Mouse (Mus musculus): ENCODE data around the gene Olfr1443. TPM values are rescaled to one million over a fixed set of nuclear protein-coding genes. Genes with fewer than 3 reads are reported as not detected.
"Not testable (repeated sequence)": the region's sequence is repeated elsewhere in the genome, so short reads cannot be mapped to it uniquely, and the experiment has no call there.

The Olfr1443 gene
- polyA plus RNA-seq, 1 experiment from 2014 or later: not detected

DNA sequence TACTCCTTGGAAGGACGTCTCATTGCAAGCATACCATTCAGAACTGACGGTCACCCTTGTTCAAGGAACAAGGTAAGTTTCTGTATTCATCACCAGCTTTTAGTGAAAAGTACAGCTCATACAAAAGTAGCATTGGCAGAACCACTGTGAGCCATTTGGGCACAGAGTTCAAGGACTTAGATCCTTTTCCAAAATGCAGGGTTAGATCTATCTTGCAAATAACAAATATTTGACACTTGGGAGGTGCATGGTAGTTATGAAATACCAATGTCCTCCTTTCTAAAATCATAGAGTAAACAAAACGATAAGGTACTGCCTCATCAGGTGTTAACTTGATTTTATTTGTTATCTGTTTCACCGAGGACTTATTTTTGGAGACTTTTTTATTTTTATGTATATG, 6.9 kb upstream of the Olfr1443 start:
- Histone ChIP-seq H3K4me1 (replicated peaks; ENCODE audit: control insufficient read depth, insufficient read depth, low read length) (no peaks in the 10 kb centered on the region), H3K27me3 (ENCODE audit: control insufficient read depth, insufficient read depth, low read length) (no peaks in the 10 kb centered on the region), H3K4me2 (replicated peaks) (no peak overlapping the region), H3K9me3 (ENCODE audit: control insufficient read depth, low read length) (no peaks in the 10 kb centered on the region), H3K36me3 (replicated peaks; ENCODE audit: control insufficient read depth, insufficient read depth) (no peaks in the 10 kb centered on the region), H3K9ac (no peak overlapping the region), H3K27ac (no peak overlapping the region), H3K4me3 (replicated peaks; ENCODE audit: low read length) (no peak overlapping the region)
- ATAC-seq (ENCODE audit: low FRiP score): no peak
- no peak for DNase-seq (ENCODE audit: low spot score)
- 84% methylated on average over 4 of the region's 4 CpGs for WGBS

DNA sequence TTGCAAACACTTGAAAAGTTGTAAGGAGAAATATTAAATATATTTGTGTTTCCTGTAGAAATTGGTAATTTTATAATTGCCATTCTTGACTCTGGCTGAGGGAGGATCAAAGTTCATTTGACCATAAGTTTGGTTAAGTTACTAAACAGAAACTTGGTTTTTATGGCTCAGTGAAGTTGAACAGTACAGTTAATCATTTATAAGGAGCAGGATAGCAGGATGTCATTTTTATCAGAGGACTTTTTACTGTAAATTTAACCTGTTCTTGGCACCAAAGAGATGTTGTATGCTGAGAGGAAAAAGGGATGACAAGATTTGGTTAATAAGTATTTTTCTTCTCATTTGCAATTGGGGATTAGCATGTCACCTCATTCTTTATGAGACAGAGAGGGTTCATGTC, 6.7 kb downstream of the Olfr1443 start:
- DNase-seq (ENCODE audit: low spot score) (no peak), ATAC-seq (ENCODE audit: low FRiP score) (no peak)
- no peaks in the 10 kb centered on the region for H3K36me3 ChIP-seq (replicated peaks; ENCODE audit: control insufficient read depth, insufficient read depth)
- no peak overlapping the region for H3K9ac ChIP-seq
- no peaks in the 10 kb centered on the region for H3K9me3 ChIP-seq (ENCODE audit: control insufficient read depth, low read length)
- H3K4me1 ChIP-seq (replicated peaks; ENCODE audit: control insufficient read depth, insufficient read depth, low read length): no peaks in the 10 kb centered on the region
- H3K27ac ChIP-seq: no peak overlapping the region
- no peaks in the 10 kb centered on the region for H3K27me3 ChIP-seq (ENCODE audit: control insufficient read depth, insufficient read depth, low read length)
- H3K4me2 ChIP-seq (replicated peaks): no peak overlapping the region
- H3K4me3 ChIP-seq (replicated peaks; ENCODE audit: low read length): no peak overlapping the region

DNA sequence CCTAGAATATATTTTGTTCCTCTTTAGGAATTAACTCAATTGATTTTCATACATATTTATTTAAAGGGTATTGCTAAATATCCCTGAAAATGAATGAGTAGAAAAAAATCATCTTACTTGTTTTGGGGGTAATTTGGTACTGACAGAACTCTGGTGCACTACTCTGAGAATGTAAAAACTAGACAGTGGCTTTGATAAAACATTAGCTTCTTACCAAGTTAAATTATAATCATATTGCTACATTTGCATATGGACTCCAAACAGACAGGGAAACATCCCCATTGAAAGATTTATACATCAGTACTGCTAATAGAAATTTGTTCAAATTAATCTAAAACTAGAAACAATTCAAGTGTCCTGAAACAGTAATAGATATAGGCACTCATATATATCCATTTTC, 7.3 kb downstream of the Olfr1443 start:
- Histone ChIP-seq H3K36me3 (replicated peaks; ENCODE audit: control insufficient read depth, insufficient read depth) (no peaks in the 10 kb centered on the region), H3K9me3 (ENCODE audit: control insufficient read depth, low read length) (no peaks in the 10 kb centered on the region), H3K4me1 (replicated peaks; ENCODE audit: control insufficient read depth, insufficient read depth, low read length) (no peaks in the 10 kb centered on the region), H3K4me2 (replicated peaks) (no peak overlapping the region), H3K9ac (no peak overlapping the region), H3K27ac (no peak overlapping the region), H3K27me3 (ENCODE audit: control insufficient read depth, insufficient read depth, low read length) (no peaks in the 10 kb centered on the region), H3K4me3 (replicated peaks; ENCODE audit: low read length) (no peak overlapping the region)
- ATAC-seq (ENCODE audit: low FRiP score) (no peak), DNase-seq (ENCODE audit: low spot score) (no peak)

DNA sequence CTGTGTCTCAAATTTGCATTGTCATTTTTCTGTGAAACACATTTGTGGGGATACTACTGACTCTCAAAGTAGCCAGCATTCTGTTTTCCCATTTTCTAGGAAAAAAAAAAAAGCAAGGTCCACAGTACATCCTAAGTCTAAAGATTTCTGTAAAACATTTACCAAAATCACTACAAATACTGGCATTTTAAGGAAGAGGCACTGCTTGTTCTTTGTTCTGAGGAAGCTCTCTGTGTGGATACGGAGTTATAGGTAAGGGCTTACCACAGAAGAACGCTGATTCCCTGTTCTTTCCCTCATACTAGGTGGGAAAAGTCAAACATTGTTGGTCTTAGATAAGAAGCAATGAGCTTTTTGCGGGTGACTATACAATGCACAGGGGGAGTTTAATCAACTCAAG, 17.7 kb downstream of the Olfr1443 start, which contains the start of gene Keg1:
Gene Keg1, plus strand, starts transcription at position 197 of the 400 bp plus-strand sequence.
- Histone ChIP-seq H3K4me1 (replicated peaks; ENCODE audit: control insufficient read depth, insufficient read depth, low read length) (no peaks in the 10 kb centered on the region), H3K9ac (no peak within 1 kb of the TSS), H3K27ac (no peak within 1 kb of the TSS), H3K4me2 (replicated peaks) (no peak within 1 kb of the TSS), H3K27me3 (ENCODE audit: control insufficient read depth, insufficient read depth, low read length) (no peaks in the 10 kb centered on the region), H3K4me3 (replicated peaks; ENCODE audit: low read length) (no peak within 1 kb of the TSS), H3K36me3 (replicated peaks; ENCODE audit: control insufficient read depth, insufficient read depth) (no peaks in the 10 kb centered on the region), H3K9me3 (ENCODE audit: control insufficient read depth, low read length) (no peaks in the 10 kb centered on the region)
- DNase-seq (ENCODE audit: low spot score): no peak
- ATAC-seq (ENCODE audit: low FRiP score): no peak
- 91% methylated on average over 3 of the region's 3 CpGs for WGBS

DNA sequence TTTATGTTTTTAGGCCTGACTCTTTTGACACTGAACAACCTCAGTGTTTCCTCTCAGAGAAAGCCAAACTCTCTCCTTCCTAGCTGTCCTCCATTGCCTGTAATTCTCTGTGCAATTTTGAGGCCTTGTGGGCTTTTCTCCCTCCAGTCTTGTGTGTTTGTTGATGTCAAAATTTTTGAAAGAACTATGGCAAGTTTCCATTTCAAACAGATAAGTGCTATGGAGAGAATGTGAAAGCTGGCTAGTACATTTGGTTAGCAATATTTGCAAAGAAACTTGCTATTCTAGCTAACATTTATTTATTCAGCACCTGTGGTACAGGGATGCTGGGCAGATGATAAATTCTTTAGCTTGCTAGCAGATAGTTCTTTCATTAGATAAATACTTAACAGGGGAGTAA, 18.3 kb downstream of the Olfr1443 start:
- Histone ChIP-seq H3K4me1 (replicated peaks; ENCODE audit: control insufficient read depth, insufficient read depth, low read length) (no peaks in the 10 kb centered on the region), H3K4me2 (replicated peaks) (no peak overlapping the region), H3K9me3 (ENCODE audit: control insufficient read depth, low read length) (no peaks in the 10 kb centered on the region), H3K27ac (no peak overlapping the region), H3K9ac (no peak overlapping the region), H3K36me3 (replicated peaks; ENCODE audit: control insufficient read depth, insufficient read depth) (no peaks in the 10 kb centered on the region), H3K4me3 (replicated peaks; ENCODE audit: low read length) (no peak overlapping the region), H3K27me3 (ENCODE audit: control insufficient read depth, insufficient read depth, low read length) (no peaks in the 10 kb centered on the region)
- ATAC-seq (ENCODE audit: low FRiP score) (no peak), DNase-seq (ENCODE audit: low spot score) (no peak)

DNA sequence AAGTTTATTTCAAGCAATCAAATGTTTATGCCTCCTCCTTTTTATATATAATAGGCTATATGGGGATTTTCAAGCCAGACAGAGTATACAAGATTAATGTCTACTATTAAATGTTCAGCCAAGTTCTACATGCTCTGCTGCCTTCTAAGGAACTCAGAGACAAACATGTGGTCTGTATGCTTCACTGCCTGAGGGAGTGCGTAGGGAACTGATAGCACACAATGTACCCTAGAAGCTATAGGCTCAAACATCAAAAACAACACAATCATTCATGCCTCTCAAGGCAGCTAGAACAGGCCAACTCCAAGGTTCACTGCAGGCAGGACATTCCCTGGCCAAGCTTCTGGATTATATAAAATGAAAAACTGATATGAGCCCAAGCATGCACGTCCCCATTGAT, 30.5 kb downstream of the Olfr1443 start:
- 88% methylated on average over 2 of the region's 2 CpGs for WGBS

DNA sequence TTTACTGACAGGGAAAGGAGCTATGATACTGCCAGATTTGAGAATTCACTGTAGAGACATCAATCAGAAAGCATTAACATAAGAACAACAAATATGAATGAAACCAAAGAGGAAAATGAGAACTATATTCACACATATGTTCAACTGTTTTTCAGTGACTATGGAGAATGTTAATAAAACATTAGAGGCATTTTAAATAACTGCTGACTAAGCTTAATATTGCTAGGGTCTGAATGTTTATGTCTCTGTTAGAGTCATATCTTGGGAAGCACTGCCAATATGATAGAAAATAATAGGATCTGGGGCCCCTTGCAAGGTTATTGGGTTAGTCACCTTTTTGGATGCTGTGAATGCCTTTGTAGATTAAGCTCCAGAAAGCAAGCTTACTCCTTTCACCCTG, 31.1 kb downstream of the Olfr1443 start:
- DNase-seq (ENCODE audit: low spot score) (no peak), ATAC-seq (ENCODE audit: low FRiP score) (no peak)
- no peaks in the 10 kb centered on the region for H3K27me3 ChIP-seq (ENCODE audit: control insufficient read depth, insufficient read depth, low read length)
- H3K4me1 ChIP-seq (replicated peaks; ENCODE audit: control insufficient read depth, insufficient read depth, low read length): no peaks in the 10 kb centered on the region
- no peaks in the 10 kb centered on the region for H3K9me3 ChIP-seq (ENCODE audit: control insufficient read depth, low read length)
- no peak overlapping the region for H3K4me2 ChIP-seq (replicated peaks)
- no peak overlapping the region for H3K27ac ChIP-seq
- H3K36me3 ChIP-seq (replicated peaks; ENCODE audit: control insufficient read depth, insufficient read depth): no peaks in the 10 kb centered on the region
- H3K4me3 ChIP-seq (replicated peaks; ENCODE audit: low read length): no peak overlapping the region
- H3K9ac ChIP-seq: no peak overlapping the region

More for the DNA sequence above, 30.5 kb downstream of the Olfr1443 start:
- no peaks in the 10 kb centered on the region for H3K9me3 ChIP-seq (ENCODE audit: control insufficient read depth, low read length)
- ATAC-seq (ENCODE audit: low FRiP score): no peak
- H3K4me2 ChIP-seq (replicated peaks): no peak overlapping the region
- no peak overlapping the region for H3K9ac ChIP-seq
- H3K27ac ChIP-seq: no peak overlapping the region
- no peaks in the 10 kb centered on the region for H3K4me1 ChIP-seq (replicated peaks; ENCODE audit: control insufficient read depth, insufficient read depth, low read length)
- H3K27me3 ChIP-seq (ENCODE audit: control insufficient read depth, insufficient read depth, low read length): no peaks in the 10 kb centered on the region
- DNase-seq (ENCODE audit: low spot score): no peak
- no peak overlapping the region for H3K4me3 ChIP-seq (replicated peaks; ENCODE audit: low read length)
- H3K36me3 ChIP-seq (replicated peaks; ENCODE audit: control insufficient read depth, insufficient read depth): no peaks in the 10 kb centered on the region

DNA sequence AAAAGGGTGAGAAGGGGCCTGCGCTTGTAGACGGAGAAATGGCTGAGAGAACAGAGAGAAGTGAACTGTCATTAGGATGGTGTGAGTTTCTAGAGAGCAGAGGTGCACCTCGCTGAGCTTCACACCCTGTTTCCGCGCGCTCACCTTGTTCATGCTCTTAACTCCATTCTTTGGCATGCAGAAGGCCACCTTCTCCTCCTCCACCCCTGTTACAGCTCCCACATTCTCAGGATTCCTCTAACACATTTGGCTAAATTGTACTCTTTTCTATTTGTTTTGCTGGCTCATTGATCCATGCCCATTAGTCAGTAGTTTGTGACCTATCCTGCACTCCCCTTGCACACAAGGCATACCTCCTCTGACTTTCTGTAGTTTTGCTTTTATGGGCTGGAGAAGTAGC, 41.3 kb downstream of the Olfr1443 start:
- no peak overlapping the region for H3K27ac ChIP-seq
- ATAC-seq (ENCODE audit: low FRiP score) (no peak), DNase-seq (ENCODE audit: low spot score) (no peak)
- H3K27me3 ChIP-seq (ENCODE audit: control insufficient read depth, insufficient read depth, low read length): no peaks in the 10 kb centered on the region
- WGBS: 89% methylated on average over 6 of the region's 6 CpGs
- no peak overlapping the region for H3K4me2 ChIP-seq (replicated peaks)
- no peak overlapping the region for H3K4me3 ChIP-seq (replicated peaks; ENCODE audit: low read length)
- no peak overlapping the region for H3K9ac ChIP-seq
- H3K36me3 ChIP-seq (replicated peaks; ENCODE audit: control insufficient read depth, insufficient read depth): no peaks in the 10 kb centered on the region
- H3K4me1 ChIP-seq (replicated peaks; ENCODE audit: control insufficient read depth, insufficient read depth, low read length): no peaks in the 10 kb centered on the region
- no peaks in the 10 kb centered on the region for H3K9me3 ChIP-seq (ENCODE audit: control insufficient read depth, low read length)

DNA sequence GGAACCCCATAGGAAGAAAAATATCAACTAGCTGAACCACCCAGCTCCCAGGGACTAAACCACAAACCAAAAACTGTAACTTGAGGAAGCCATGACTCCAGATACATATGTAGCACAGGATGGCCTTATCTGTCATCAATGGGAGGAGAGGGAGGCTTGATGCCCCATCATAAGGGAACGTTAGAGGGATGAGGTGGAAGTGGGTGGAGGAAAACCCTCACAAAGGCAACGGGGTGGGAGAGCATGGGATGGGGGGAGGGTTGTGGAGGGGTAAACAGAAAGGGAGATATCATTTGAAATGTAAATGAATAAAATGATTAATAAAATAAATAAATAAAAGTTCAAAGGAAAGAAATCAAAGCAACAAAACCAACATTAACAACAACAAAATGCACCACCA, 42.6 kb downstream of the Olfr1443 start:
- H3K4me3 ChIP-seq (replicated peaks; ENCODE audit: low read length): no peak overlapping the region
- no peaks in the 10 kb centered on the region for H3K27me3 ChIP-seq (ENCODE audit: control insufficient read depth, insufficient read depth, low read length)
- no peak for ATAC-seq (ENCODE audit: low FRiP score)
- H3K36me3 ChIP-seq (replicated peaks; ENCODE audit: control insufficient read depth, insufficient read depth): no peaks in the 10 kb centered on the region
- H3K4me1 ChIP-seq (replicated peaks; ENCODE audit: control insufficient read depth, insufficient read depth, low read length): no peaks in the 10 kb centered on the region
- H3K4me2 ChIP-seq (replicated peaks): no peak overlapping the region
- no peak overlapping the region for H3K9ac ChIP-seq
- no peaks in the 10 kb centered on the region for H3K9me3 ChIP-seq (ENCODE audit: control insufficient read depth, low read length)
- DNase-seq (ENCODE audit: low spot score): no peak
- 72% methylated on average over 2 of the region's 2 CpGs for WGBS
- H3K27ac ChIP-seq: no peak overlapping the region

DNA sequence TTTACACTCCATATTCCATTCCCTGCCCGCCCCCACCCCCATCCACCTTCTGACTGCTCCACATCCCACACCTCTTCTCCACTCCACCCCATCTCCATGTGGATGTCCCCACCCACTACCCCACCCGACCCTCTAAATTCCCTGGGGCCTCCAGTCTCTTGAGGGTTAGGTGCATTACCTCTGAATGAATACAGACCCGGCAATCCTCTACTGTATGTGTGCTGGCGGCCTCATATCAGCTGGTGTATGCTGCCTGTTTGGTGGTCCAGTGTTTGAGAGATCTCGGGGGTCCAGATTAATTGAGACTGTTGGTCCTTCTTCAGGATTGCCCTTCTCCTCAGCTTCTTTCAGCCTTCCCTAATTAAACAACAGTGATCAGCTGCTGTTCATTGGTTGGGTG, 43.0 kb downstream of the Olfr1443 start:
- not testable (repeated sequence) for H3K27me3 ChIP-seq (ENCODE audit: control insufficient read depth, insufficient read depth, low read length); H3K27ac ChIP-seq; H3K4me1 ChIP-seq (replicated peaks; ENCODE audit: control insufficient read depth, insufficient read depth, low read length); H3K9me3 ChIP-seq (ENCODE audit: control insufficient read depth, low read length); H3K4me2 ChIP-seq (replicated peaks); ATAC-seq (ENCODE audit: low FRiP score); H3K36me3 ChIP-seq (replicated peaks; ENCODE audit: control insufficient read depth, insufficient read depth); H3K9ac ChIP-seq; H3K4me3 ChIP-seq (replicated peaks; ENCODE audit: low read length); DNase-seq (ENCODE audit: low spot score)
- 94% methylated on average over 5 of the region's 5 CpGs for WGBS
